8 mouse cellular contexts compared by ENCODE assay signal in genomic region chr8:123318467-123318911, GRCm38 (mm10). TPM values are rescaled to one million over a fixed set of nuclear protein-coding genes. Genes with fewer than 3 reads are reported as not detected.
A peak's percentile ranks its signal among the peaks of the same experiment; 100 is the strongest.
DNase-seq lines count a peak whose midpoint lies in the region; ATAC-seq and TF ChIP-seq lines count a peak whose summit lies in the region.

TSS of gene Fanca (minus strand) at chr8:123318576.

- peak; percentile 99 for ATAC-seq in forebrain, embryonic 12.5 days (ENCODE audit: low FRiP score)
- peak; percentile 100 for ATAC-seq in heart, postnatal 0 days (ENCODE audit: insufficient read depth, low read depth)
- peak; percentile 100 for ATAC-seq in liver, embryonic 16.5 days (ENCODE audit: low read depth)
- peak; percentile 98 for ATAC-seq in neural tube, embryonic 13.5 days (ENCODE audit: low read depth)

- H3K9ac ChIP-seq in forebrain, embryonic 12.5 days: peak within 1 kb of the TSS; percentile 65
- peak within 1 kb of the TSS; percentile 40 for H3K9ac ChIP-seq in heart, postnatal 0 days (replicated peaks; ENCODE audit: low read depth, low read length)
- peak within 1 kb of the TSS; percentile 77 for H3K9ac ChIP-seq in liver, embryonic 16.5 days (ENCODE audit: low read depth, low read length)
- peak within 1 kb of the TSS; percentile 65 for H3K9ac ChIP-seq in neural tube, embryonic 13.5 days

- no peak for TF ChIP-seq EP300 in heart, postnatal 0 days (IDR thresholded peaks at IDR 0.05; ENCODE audit: low read depth)

- no peak within 1 kb of the TSS for H3K27ac ChIP-seq in forebrain, embryonic 12.5 days
- H3K27ac ChIP-seq in heart, postnatal 0 days (ENCODE audit: low read depth): no peak within 1 kb of the TSS
- H3K27ac ChIP-seq in liver, embryonic 16.5 days (ENCODE audit: low read length): peak within 1 kb of the TSS; percentile 67
- no peak within 1 kb of the TSS for H3K27ac ChIP-seq in neural tube, embryonic 13.5 days (replicated peaks)
- H3K27ac ChIP-seq in testis, adult 2 months (ENCODE audit: control insufficient read depth, insufficient read depth, low read depth, low read length): peak within 1 kb of the TSS; percentile 2; the same call in 1 of the 2 replicates

- peak; percentile 70 for TF ChIP-seq POLR2A in testis, adult 2 months (IDR thresholded peaks at IDR 0.05; ENCODE audit: control insufficient read depth, low read depth, low read length)

- under 1% methylated on average over 24 of the region's 24 CpGs for WGBS in forebrain, embryonic 12.5 days
- under 1% methylated on average over 24 of the region's 24 CpGs for WGBS in heart, postnatal 0 days
- WGBS in liver, embryonic 16.5 days (ENCODE audit: insufficient replicate concordance): under 1% methylated on average over 24 of the region's 24 CpGs
- under 1% methylated on average over 24 of the region's 24 CpGs for WGBS in neural tube, embryonic 13.5 days

- H3K27me3 ChIP-seq in E14TG2a.4 (ENCODE audit: insufficient read depth, low read length): no peaks in the 10 kb centered on the region
- no peaks in the 10 kb centered on the region for H3K27me3 ChIP-seq in forebrain, embryonic 12.5 days
- no peaks in the 10 kb centered on the region for H3K27me3 ChIP-seq in heart, postnatal 0 days (ENCODE audit: control insufficient read depth, insufficient read depth, low read length)
- H3K27me3 ChIP-seq in liver, embryonic 16.5 days (ENCODE audit: control insufficient read depth, insufficient read depth, low read depth, low read length): no peaks in the 10 kb centered on the region
- no peaks in the 10 kb centered on the region for H3K27me3 ChIP-seq in neural tube, embryonic 13.5 days
- no peaks in the 10 kb centered on the region for H3K27me3 ChIP-seq in testis, adult 2 months (ENCODE audit: control insufficient read depth, insufficient read depth, low read length)

- H3K4me2 ChIP-seq in forebrain, embryonic 12.5 days: peak within 1 kb of the TSS; percentile 70
- peak within 1 kb of the TSS; percentile 72 for H3K4me2 ChIP-seq in heart, postnatal 0 days (ENCODE audit: low read depth, low read length)
- peak within 1 kb of the TSS; percentile 80 for H3K4me2 ChIP-seq in liver, embryonic 16.5 days (ENCODE audit: low read depth, low read length)
- H3K4me2 ChIP-seq in neural tube, embryonic 13.5 days: peak within 1 kb of the TSS; percentile 72

- no peak for TF ChIP-seq CTCF in E14TG2a.4 (conservative IDR thresholded peaks at IDR 0.05; ENCODE audit: low read length)
- no peak for TF ChIP-seq CTCF in heart, postnatal 0 days (IDR thresholded peaks at IDR 0.05; ENCODE audit: low read depth)
- TF ChIP-seq CTCF in testis, adult 2 months (IDR thresholded peaks at IDR 0.05; ENCODE audit: control insufficient read depth, insufficient read depth, insufficient replicate concordance, low read depth, low read length): peak; percentile 24; the same call in 1 of the 2 replicates

- H3K4me1 ChIP-seq in E14TG2a.4 (replicated peaks; ENCODE audit: low read depth, low read length): peaks cover 18% of the 10 kb centered on the region
- H3K4me1 ChIP-seq in forebrain, embryonic 12.5 days: peaks cover 17% of the 10 kb centered on the region
- peaks cover 6% of the 10 kb centered on the region; the same call in 1 of the 2 replicates for H3K4me1 ChIP-seq in heart, postnatal 0 days (ENCODE audit: control insufficient read depth, insufficient read depth)
- H3K4me1 ChIP-seq in liver, embryonic 16.5 days (ENCODE audit: control insufficient read depth, low read depth, low read length): peaks cover 18% of the 10 kb centered on the region
- peaks cover 13% of the 10 kb centered on the region for H3K4me1 ChIP-seq in neural tube, embryonic 13.5 days (replicated peaks)
- peaks cover 4% of the 10 kb centered on the region for H3K4me1 ChIP-seq in testis, adult 2 months (ENCODE audit: control insufficient read depth, insufficient read depth, low read length)

- DNase-seq in c-Kit-positive CD71-positive TER-119-positive erythroid progenitor cells, embryonic 14.5 days (ENCODE audit: low spot score): peak; percentile 95
- DNase-seq in heart, postnatal 0 days (ENCODE audit: low spot score): peak; percentile 92
- peak; percentile 96 to 98 for DNase-seq in kidney, postnatal 4 days

- H3K36me3 ChIP-seq in E14TG2a.4 (ENCODE audit: insufficient read depth, low read length): peaks cover 6% of the 10 kb centered on the region
- H3K36me3 ChIP-seq in forebrain, embryonic 12.5 days (replicated peaks): 0 out of 2 replicates have a peak, but pooled peaks cover under 1% of the 10 kb centered on the region
- no peaks in the 10 kb centered on the region for H3K36me3 ChIP-seq in heart, postnatal 0 days (replicated peaks; ENCODE audit: control insufficient read depth, insufficient read depth, low read length)
- no peaks in the 10 kb centered on the region for H3K36me3 ChIP-seq in liver, embryonic 16.5 days (ENCODE audit: control insufficient read depth, insufficient read depth)
- H3K36me3 ChIP-seq in neural tube, embryonic 13.5 days: no peaks in the 10 kb centered on the region
- H3K36me3 ChIP-seq in testis, adult 2 months (ENCODE audit: control insufficient read depth, insufficient read depth, low read length): no peaks in the 10 kb centered on the region

- no peaks in the 10 kb centered on the region for H3K9me3 ChIP-seq in E14TG2a.4 (ENCODE audit: low read length)
- H3K9me3 ChIP-seq in forebrain, embryonic 12.5 days: no peaks in the 10 kb centered on the region
- no peaks in the 10 kb centered on the region for H3K9me3 ChIP-seq in heart, postnatal 0 days (replicated peaks; ENCODE audit: control insufficient read depth, low read length)
- H3K9me3 ChIP-seq in liver, embryonic 16.5 days (replicated peaks; ENCODE audit: control insufficient read depth, low read length): no peaks in the 10 kb centered on the region
- no peaks in the 10 kb centered on the region for H3K9me3 ChIP-seq in neural tube, embryonic 13.5 days

- H3K4me3 ChIP-seq in E14TG2a.4 (replicated peaks; ENCODE audit: low read length): peak within 1 kb of the TSS; percentile 87
- peak within 1 kb of the TSS; percentile 60 for H3K4me3 ChIP-seq in forebrain, embryonic 12.5 days (replicated peaks)
- peak within 1 kb of the TSS; percentile 56 for H3K4me3 ChIP-seq in heart, postnatal 0 days (ENCODE audit: low read depth, low read length)
- H3K4me3 ChIP-seq in liver, embryonic 16.5 days (ENCODE audit: low read depth, low read length): peak within 1 kb of the TSS; percentile 86
- H3K4me3 ChIP-seq in neural tube, embryonic 13.5 days: peak within 1 kb of the TSS; percentile 49
- peak within 1 kb of the TSS; percentile 61 for H3K4me3 ChIP-seq in testis, adult 2 months (ENCODE audit: control insufficient read depth, low read depth, low read length)

RNA-seq across cellular contexts. Expression of gene Fanca, which starts in this region (rescaled TPM):
- 40.2 and 40.5 TPM in 2 replicates for polyA plus RNA-seq in forebrain, embryonic 12.5 days (2016; fragmentation: Nextera tagmentation; extraction: Ambion mirVana)
- 24.3 and 37.1 TPM in 2 replicates for total RNA-seq in heart, postnatal 0 days (2014; rRNA removed; ENCODE audit: low replicate concordance)
- 6.1 and 6.7 TPM in 2 replicates for polyA plus RNA-seq in heart, postnatal 0 days (2015; fragmentation: Nextera tagmentation; extraction: Ambion mirVana)
- 14.4 and 14.8 TPM in 2 replicates for polyA plus RNA-seq in liver, embryonic 16.5 days (2015; fragmentation: Nextera tagmentation; extraction: Ambion mirVana)
- polyA plus RNA-seq in neural tube, embryonic 13.5 days (2015; fragmentation: Nextera tagmentation; extraction: Ambion mirVana): 9.3 and 11.0 TPM in 2 replicates
- 37.3 and 48.1 TPM in 2 replicates for polyA plus RNA-seq in testis, adult 2 months (2012; rRNA removed)

Comparison
In these comparisons a context has a peak if more than half of its experiments do, and no peak if none do; other contexts are left out.
1. H3K27ac ChIP-seq: peak in liver, embryonic 16.5 days (single experiment) and testis, adult 2 months (single experiment); none in forebrain, embryonic 12.5 days (single experiment), heart, postnatal 0 days (single experiment) and neural tube, embryonic 13.5 days (single experiment).
2. Peak in every context shown above with its lines, with median percentiles within 50 percentile points of each other: H3K4me3 ChIP-seq, DNase-seq, ATAC-seq, H3K4me2 ChIP-seq and H3K9ac ChIP-seq.